9 mouse cellular contexts compared by ENCODE assay signal in the genomic region with DNA sequence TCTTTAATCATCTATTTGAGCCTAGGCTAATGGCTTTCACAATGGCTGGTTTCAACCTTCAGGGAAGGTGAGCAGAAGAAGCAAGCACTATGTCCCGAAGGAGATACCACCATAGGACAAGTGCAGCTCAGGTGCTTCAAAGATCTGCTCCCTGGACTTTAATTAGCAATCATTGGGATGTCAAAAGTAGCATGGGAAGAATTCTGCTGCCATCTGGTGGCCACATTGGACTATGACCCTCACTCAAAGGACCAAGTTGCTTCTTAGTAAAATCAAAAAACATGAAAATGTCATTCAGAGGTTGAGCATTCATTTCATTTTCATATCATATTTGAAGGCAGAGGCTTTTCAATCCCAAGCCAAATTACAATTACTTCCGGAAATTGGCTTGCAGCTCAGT.
DNase-seq lines count a peak whose midpoint lies in the region; ATAC-seq lines count a peak whose summit lies in the region.
"Had no signal": no experiment of that assay in that cellular context is flagged by ENCODE, and none has a peak within 500 bp of the region (broad histone marks: within the 10 kb centered on the region; RNA-seq: fewer than 3 reads in every experiment).

No protein-coding gene starts in this region.

- H3K4me1 ChIP-seq in neural tube, embryonic 15.5 days: no peaks in the 10 kb centered on the region
- no peaks in the 10 kb centered on the region for H3K4me1 ChIP-seq in limb, embryonic 11.5 days (ENCODE audit: control insufficient read depth, insufficient read depth, low read length)
- H3K4me1 ChIP-seq: hindbrain, embryonic 15.5 days had no signal

- no peak overlapping the region for H3K4me3 ChIP-seq in neural tube, embryonic 15.5 days (replicated peaks)
- H3K4me3 ChIP-seq in limb, embryonic 11.5 days (ENCODE audit: low read depth, low read length): no peak overlapping the region
- H3K4me3 ChIP-seq: hindbrain, embryonic 15.5 days had no signal

- H3K27ac ChIP-seq in neural tube, embryonic 15.5 days (replicated peaks): no peak overlapping the region
- no peak overlapping the region for H3K27ac ChIP-seq in limb, embryonic 11.5 days (replicated peaks; ENCODE audit: low read depth, low read length)
- H3K27ac ChIP-seq: hindbrain, embryonic 15.5 days had no signal

- H3K9ac ChIP-seq in neural tube, embryonic 15.5 days (replicated peaks): no peak overlapping the region
- no peak overlapping the region for H3K9ac ChIP-seq in limb, embryonic 11.5 days (ENCODE audit: low read length)
- H3K9ac ChIP-seq: hindbrain, embryonic 15.5 days had no signal

- no peaks in the 10 kb centered on the region for H3K36me3 ChIP-seq in neural tube, embryonic 15.5 days
- H3K36me3 ChIP-seq in limb, embryonic 11.5 days (ENCODE audit: control insufficient read depth, insufficient read depth, low read length): no peaks in the 10 kb centered on the region
- H3K36me3 ChIP-seq: hindbrain, embryonic 15.5 days had no signal

- DNase-seq in CD4-positive, CD25-positive, alpha-beta regulatory T cell, adult 2 months (ENCODE audit: low read depth, low spot score): peak; percentile 78
- peak; percentile 61 for DNase-seq in neural tube, embryonic 10.5 days (ENCODE audit: extremely low spot score, low spot score)
- DNase-seq in cerebellum, adult 9-11 months: peak; percentile 16
- peak; percentile 39 to 55 for DNase-seq in heart, postnatal 36 days
- peak; percentile 76 for DNase-seq in limb, embryonic 11.5 days (ENCODE audit: low spot score)
- DNase-seq in right cerebral cortex, postnatal 4 days: peak; percentile 72

- no peaks in the 10 kb centered on the region for H3K9me3 ChIP-seq in neural tube, embryonic 15.5 days (replicated peaks)
- H3K9me3 ChIP-seq in limb, embryonic 11.5 days (ENCODE audit: control insufficient read depth, low read length): no peaks in the 10 kb centered on the region
- H3K9me3 ChIP-seq: hindbrain, embryonic 15.5 days had no signal

- H3K27me3 ChIP-seq in neural tube, embryonic 15.5 days (replicated peaks): no peaks in the 10 kb centered on the region
- H3K27me3 ChIP-seq in limb, embryonic 11.5 days (ENCODE audit: control insufficient read depth, insufficient read depth, low read length): no peaks in the 10 kb centered on the region
- H3K27me3 ChIP-seq: hindbrain, embryonic 15.5 days had no signal

- intact Hi-C loops in heart, postnatal 36 days (cut with DNase I): loop anchor here (1.0 to 10.0 kb wide), 6 partner anchors 145 to 974 kb away; no protein-coding TSS in a partner anchor

- H3K4me2 ChIP-seq in neural tube, embryonic 15.5 days: no peak overlapping the region
- H3K4me2 ChIP-seq in limb, embryonic 11.5 days (ENCODE audit: low read depth, severe bottlenecking): no peak overlapping the region
- H3K4me2 ChIP-seq: hindbrain, embryonic 15.5 days had no signal

- ATAC-seq in CD4-positive, CD25-positive, alpha-beta regulatory T cell, adult 4 months: no peak
- ATAC-seq in neural tube, embryonic 15.5 days (ENCODE audit: low FRiP score): no peak
- ATAC-seq in limb, embryonic 11.5 days (ENCODE audit: insufficient number of reproducible peaks, low FRiP score, low TSS enrichment, low read depth): no peak

- WGBS in neural tube, embryonic 15.5 days: 41% methylated on average over 2 of the region's 2 CpGs
- WGBS in limb, embryonic 11.5 days: 34% methylated on average over 2 of the region's 2 CpGs

Comparison
In these comparisons a context has a peak if more than half of its experiments do, and no peak if none do; other contexts are left out.
1. DNase-seq: peak in every context shown above with its lines; median percentile 78 in CD4-positive, CD25-positive, alpha-beta regulatory T cell, adult 2 months; 76 in limb, embryonic 11.5 days; 72 in right cerebral cortex, postnatal 4 days; 61 in neural tube, embryonic 10.5 days; 47 in heart, postnatal 36 days; 16 in cerebellum, adult 9-11 months.